Mouse (Mus musculus) liver, adult 2 months (tissue): ENCODE results near the gene Rcor1.

Source experiments
- CTCF ChIP-seq: fragments of 200-500 bp; IDR thresholded peaks from 2 replicates; pipeline ENCODE4 v1.5.1; 2011; ENCODE audit warnings: low read depth, low read length, control low read depth
- POLR2A ChIP-seq: fragments of 200-500 bp; IDR thresholded peaks from 2 replicates; pipeline ENCODE4 v1.6.1; 2011; ENCODE audit warnings: low read length, control low read depth; ENCODE audit not compliant: insufficient read depth; ENCODE audit errors: extremely low read depth

GRCm38 (mm10) chr12:110991361-110992127, 47.6 kb upstream of the Rcor1 start:
- TF ChIP-seq CTCF (peak; percentile 87), POLR2A (no peak)
